Mouse (Mus musculus): ENCODE results near the gene Armh4. TPM values are rescaled to one million over a fixed set of nuclear protein-coding genes. Genes with fewer than 3 reads are reported as not detected.
"Not testable (repeated sequence)": the region's sequence is repeated elsewhere in the genome, so short reads cannot be mapped to it uniquely, and the experiment has no call there.

The Armh4 gene
- polyA plus RNA-seq (2014; fragmentation: Nextera tagmentation; extraction: Ambion mirVana) = 6.7 and 7.1 TPM in 2 replicates

DNA sequence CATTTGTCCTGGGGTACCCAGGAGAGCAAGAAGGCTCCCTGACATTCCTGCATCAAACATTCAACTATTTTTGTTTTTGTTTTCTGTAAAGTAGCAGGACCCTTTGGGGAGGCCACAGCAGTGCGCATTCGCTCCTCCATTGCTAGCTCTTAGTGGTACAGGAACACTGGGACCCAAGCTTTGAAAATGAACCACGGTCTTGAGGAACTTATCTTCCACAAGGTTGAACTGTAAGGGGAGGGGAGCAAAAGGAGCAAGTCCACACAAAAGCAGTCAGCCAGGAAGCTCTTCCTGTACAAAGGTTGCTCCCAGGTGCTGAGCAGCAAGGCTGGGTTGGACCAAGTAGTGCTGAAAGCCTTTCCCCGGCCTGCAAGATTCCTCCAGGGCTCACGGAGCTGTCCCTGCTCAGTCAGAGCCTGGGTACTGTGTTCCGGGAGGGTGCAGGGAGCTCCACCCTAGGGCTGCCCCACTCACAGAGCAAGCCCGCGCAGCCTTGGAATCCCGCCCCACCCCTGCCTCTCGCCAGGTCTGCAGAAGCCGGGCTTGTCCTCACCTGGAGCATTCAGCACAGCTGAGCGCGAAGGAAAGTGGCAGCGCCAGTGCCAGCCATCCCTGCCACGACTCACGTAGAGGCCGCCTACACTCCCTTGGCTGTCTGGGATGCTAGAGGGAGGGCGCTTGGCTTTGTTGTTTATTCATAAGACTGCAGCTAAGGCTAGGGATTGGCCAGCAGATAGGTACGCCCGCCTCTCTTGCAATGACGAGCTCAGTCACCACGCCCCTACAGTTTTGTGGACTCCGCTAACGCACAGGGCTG is at the start of gene Armh4:
Armh4 (minus strand) TSS at position 669 of the 817 bp plus-strand sequence.
- Histone ChIP-seq H3K4me2 (peak within 1 kb of the TSS; percentile 73), H3K4me3 (ENCODE audit: low read depth, low read length) (peak within 1 kb of the TSS; percentile 54), H3K9me3 (ENCODE audit: control insufficient read depth, low read length) (no peaks in the 10 kb centered on the region), H3K4me1 (replicated peaks; ENCODE audit: control insufficient read depth, insufficient read depth, low read length) (no peaks in the 10 kb centered on the region), H3K36me3 (ENCODE audit: control insufficient read depth, insufficient read depth, low read length) (no peaks in the 10 kb centered on the region), H3K9ac (ENCODE audit: low read depth, low read length) (no peak within 1 kb of the TSS; the same call in 1 of the 2 replicates), H3K27me3 (replicated peaks; ENCODE audit: control insufficient read depth, insufficient read depth, low read length) (no peaks in the 10 kb centered on the region), H3K27ac (ENCODE audit: low read depth, low read length) (no peak within 1 kb of the TSS)
- 3% methylated on average over 24 of the region's 24 CpGs for WGBS
- DNase-seq (ENCODE audit: low spot score) = peak; percentile 63
- ATAC-seq (replicated peaks; ENCODE audit: low FRiP score) = peak; percentile 94

DNA sequence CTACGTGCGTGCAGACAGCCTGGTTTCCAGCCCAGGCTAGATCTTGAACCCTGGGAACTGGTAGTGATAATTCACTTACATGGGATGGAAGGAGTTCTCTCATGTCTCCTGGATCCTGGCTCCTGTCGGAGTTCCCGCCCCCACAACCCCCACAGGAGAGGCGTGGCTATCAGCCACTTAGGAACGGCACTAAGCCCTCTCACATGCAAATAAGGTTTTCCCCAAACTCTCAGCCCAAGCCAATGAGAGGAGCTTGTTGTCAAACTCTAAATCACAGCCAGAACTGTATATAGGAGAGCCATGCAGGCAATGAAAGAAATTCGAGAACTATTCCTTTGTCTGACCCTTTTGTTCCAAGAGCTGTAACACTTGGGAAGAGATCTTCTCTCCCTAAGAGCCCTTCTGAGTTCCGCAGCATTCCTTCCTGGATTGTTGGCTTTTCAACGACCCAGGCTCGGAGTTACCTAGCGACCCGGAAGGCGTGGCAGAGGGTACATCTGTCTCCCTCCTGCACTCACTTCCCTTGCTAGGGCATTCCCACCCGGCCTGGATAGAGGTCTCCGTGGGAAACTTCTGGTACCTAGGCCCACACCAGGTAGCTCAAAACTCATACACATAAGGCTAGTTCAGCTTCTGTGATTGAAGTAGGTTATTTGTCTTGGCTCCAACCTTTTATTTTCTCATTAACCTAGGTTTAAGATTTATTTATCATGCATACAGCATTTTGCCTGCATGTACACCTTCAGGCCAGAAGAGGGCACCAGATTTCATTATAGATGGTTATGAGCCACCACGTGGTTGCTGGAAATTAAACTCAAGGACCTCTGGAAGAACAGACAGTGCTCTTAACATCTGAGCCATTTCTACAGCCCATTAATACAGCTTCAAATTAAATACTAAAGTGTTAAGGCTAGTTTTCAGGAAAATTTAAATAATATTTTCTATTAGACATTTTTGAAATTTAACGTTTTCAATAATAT is 46.3 kb upstream of the Armh4 start:
- H3K36me3 ChIP-seq (ENCODE audit: control insufficient read depth, insufficient read depth, low read length) = no peaks in the 10 kb centered on the region
- WGBS = 14% methylated on average over 17 of the region's 17 CpGs
- H3K9me3 ChIP-seq (ENCODE audit: control insufficient read depth, low read length) = no peaks in the 10 kb centered on the region
- DNase-seq (ENCODE audit: low spot score) (peak; percentile 31), ATAC-seq (replicated peaks; ENCODE audit: low FRiP score) (no peak)
- no peak overlapping the region for H3K27ac ChIP-seq (ENCODE audit: low read depth, low read length)
- peak overlapping the region; percentile 34 for H3K4me2 ChIP-seq
- no peak overlapping the region for H3K9ac ChIP-seq (ENCODE audit: low read depth, low read length)
- H3K4me3 ChIP-seq (ENCODE audit: low read depth, low read length) = no peak overlapping the region
- no peaks in the 10 kb centered on the region for H3K27me3 ChIP-seq (replicated peaks; ENCODE audit: control insufficient read depth, insufficient read depth, low read length)
- H3K4me1 ChIP-seq (replicated peaks; ENCODE audit: control insufficient read depth, insufficient read depth, low read length) = no peaks in the 10 kb centered on the region

DNA sequence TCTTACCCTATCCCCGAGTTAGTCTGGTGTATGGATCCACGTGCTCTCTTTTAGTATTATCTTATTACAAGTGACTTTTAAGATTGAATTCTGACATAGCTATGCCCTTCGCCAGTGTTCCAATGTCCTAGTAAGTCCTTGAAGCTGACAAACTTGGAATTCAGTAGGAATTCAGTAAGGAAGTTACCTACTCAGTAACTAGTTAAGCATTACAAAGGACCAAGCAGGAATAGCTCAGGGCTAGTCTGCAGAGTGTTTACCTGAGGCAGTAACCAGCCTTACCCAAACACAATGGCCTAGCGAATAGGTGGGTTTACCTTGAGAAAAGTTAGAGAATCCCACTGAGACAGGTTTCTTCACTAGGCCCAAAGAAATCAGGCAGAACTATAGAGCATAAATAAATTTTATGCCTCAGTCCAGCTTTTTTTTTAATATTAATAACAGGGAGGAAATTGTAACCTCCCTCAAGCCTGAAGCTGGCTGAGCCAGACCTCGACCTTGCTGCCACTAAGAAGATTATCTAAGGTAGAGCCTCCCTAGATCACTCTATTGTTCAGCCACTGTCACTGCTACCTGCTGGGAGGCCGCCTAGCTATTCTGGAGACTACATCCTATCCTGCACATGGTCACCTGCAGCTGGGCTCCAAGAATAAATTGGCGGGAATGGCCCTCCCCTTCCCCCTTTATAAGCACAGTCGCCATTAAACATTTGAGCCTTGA is 36.7 kb upstream of the Armh4 start:
- not testable (repeated sequence) for DNase-seq (ENCODE audit: low spot score); H3K9ac ChIP-seq (ENCODE audit: low read depth, low read length); ATAC-seq (replicated peaks; ENCODE audit: low FRiP score); H3K27me3 ChIP-seq (replicated peaks; ENCODE audit: control insufficient read depth, insufficient read depth, low read length); H3K36me3 ChIP-seq (ENCODE audit: control insufficient read depth, insufficient read depth, low read length); H3K4me2 ChIP-seq; H3K27ac ChIP-seq (ENCODE audit: low read depth, low read length); H3K4me1 ChIP-seq (replicated peaks; ENCODE audit: control insufficient read depth, insufficient read depth, low read length); H3K9me3 ChIP-seq (ENCODE audit: control insufficient read depth, low read length); H3K4me3 ChIP-seq (ENCODE audit: low read depth, low read length)
- WGBS = 61% methylated on average over 8 of the region's 8 CpGs

DNA sequence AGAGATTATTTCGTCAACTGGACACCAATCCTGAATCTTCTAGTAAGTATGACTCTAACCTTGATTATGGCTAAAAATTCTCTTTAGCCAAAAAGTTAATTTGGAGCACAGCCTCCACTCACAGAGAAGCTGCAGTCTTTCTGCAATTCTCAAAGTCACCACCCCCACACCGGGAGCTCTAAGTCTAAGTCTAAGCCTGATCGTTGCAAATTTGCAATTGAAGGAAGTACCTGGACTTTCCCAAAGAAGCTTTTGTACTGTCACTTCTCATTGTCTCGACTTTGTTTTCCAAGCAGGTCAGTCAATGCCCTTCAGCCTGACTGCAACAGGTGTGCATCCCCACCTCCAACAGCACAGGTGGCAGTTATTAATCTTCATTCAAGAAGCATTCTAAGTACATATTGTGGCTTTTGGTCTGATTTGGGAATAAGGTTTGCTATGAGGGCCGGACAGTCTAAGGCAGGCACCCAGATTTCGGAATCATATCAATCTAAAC is 35.6 kb upstream of the Armh4 start:
- not testable (repeated sequence) for ATAC-seq (replicated peaks; ENCODE audit: low FRiP score); H3K4me3 ChIP-seq (ENCODE audit: low read depth, low read length); H3K4me2 ChIP-seq; H3K4me1 ChIP-seq (replicated peaks; ENCODE audit: control insufficient read depth, insufficient read depth, low read length); DNase-seq (ENCODE audit: low spot score); H3K9ac ChIP-seq (ENCODE audit: low read depth, low read length); H3K36me3 ChIP-seq (ENCODE audit: control insufficient read depth, insufficient read depth, low read length); H3K9me3 ChIP-seq (ENCODE audit: control insufficient read depth, low read length); H3K27ac ChIP-seq (ENCODE audit: low read depth, low read length); H3K27me3 ChIP-seq (replicated peaks; ENCODE audit: control insufficient read depth, insufficient read depth, low read length)
- 82% methylated on average over 6 of the region's 6 CpGs for WGBS

DNA sequence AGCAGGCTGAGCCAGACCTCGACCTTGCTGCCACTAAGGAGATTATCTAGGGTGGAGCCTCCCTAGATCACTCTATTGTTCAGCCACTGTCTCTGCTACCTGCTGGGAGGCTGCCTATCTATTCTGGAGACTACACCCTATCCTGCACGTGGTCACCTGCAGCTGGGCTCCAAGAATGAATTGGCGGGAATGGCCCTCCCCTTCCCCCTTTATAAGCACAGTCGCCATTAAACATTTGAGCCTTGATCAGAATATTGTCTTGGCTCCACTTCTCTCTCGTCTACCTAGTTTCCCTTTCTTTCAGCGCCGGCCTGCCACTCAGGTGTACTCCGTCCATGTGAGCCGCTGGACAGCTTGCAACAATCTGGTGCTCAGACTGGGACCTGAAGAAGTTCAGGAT is 29.8 kb upstream of the Armh4 start:
- H3K4me2 ChIP-seq; H3K27me3 ChIP-seq (replicated peaks; ENCODE audit: control insufficient read depth, insufficient read depth, low read length); DNase-seq (ENCODE audit: low spot score); H3K9me3 ChIP-seq (ENCODE audit: control insufficient read depth, low read length); H3K9ac ChIP-seq (ENCODE audit: low read depth, low read length); H3K4me3 ChIP-seq (ENCODE audit: low read depth, low read length); H3K4me1 ChIP-seq (replicated peaks; ENCODE audit: control insufficient read depth, insufficient read depth, low read length); ATAC-seq (replicated peaks; ENCODE audit: low FRiP score); H3K36me3 ChIP-seq (ENCODE audit: control insufficient read depth, insufficient read depth, low read length); H3K27ac ChIP-seq (ENCODE audit: low read depth, low read length): not testable (repeated sequence)
- 78% methylated on average over 9 of the region's 9 CpGs for WGBS

DNA sequence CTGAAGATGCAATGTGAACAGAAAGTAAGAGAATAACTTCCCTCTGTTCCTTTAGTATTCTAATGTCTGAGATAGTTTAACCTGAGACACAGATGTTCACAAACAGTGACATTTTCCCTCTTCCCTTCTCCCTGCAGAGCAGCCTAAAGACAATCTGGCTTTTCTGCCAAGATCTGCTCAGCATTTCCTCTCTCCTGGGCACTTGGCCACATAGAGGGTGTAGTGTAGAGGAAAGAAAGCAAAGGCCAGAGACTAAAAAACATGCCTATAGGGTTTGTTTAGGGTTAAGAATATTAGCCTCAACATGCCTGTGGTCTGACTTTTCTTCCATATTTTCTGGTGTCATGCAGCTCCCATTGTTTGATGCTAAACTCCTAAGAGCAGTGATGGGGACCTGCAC is 21.9 kb upstream of the Armh4 start:
- H3K27ac ChIP-seq (ENCODE audit: low read depth, low read length); ATAC-seq (replicated peaks; ENCODE audit: low FRiP score); H3K9me3 ChIP-seq (ENCODE audit: control insufficient read depth, low read length); DNase-seq (ENCODE audit: low spot score); H3K4me2 ChIP-seq; H3K4me1 ChIP-seq (replicated peaks; ENCODE audit: control insufficient read depth, insufficient read depth, low read length); H3K4me3 ChIP-seq (ENCODE audit: low read depth, low read length); H3K9ac ChIP-seq (ENCODE audit: low read depth, low read length); H3K36me3 ChIP-seq (ENCODE audit: control insufficient read depth, insufficient read depth, low read length); H3K27me3 ChIP-seq (replicated peaks; ENCODE audit: control insufficient read depth, insufficient read depth, low read length): not testable (repeated sequence)

DNA sequence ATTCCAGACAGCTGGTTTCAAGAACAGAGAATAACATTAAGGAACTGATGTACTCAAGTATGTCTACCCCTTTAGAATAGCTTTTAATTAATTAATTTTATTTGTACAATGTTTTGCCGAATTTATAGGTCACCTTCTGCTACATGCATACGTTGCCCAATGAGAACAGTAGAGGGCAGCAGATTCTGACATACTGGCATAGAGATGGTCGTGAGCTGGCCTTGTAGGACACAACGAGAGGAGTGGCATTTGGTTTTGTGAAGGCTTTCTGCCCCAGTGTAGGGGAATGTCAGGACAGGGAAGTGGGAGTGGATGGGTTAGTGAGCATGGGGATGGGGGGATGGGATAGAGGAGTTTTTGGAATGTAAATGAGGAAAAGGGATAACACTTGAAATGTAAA is 18.3 kb upstream of the Armh4 start:
- H3K27ac ChIP-seq (ENCODE audit: low read depth, low read length) = no peak overlapping the region
- 18% methylated on average over 4 of the region's 4 CpGs for WGBS
- H3K36me3 ChIP-seq (ENCODE audit: control insufficient read depth, insufficient read depth, low read length) = no peaks in the 10 kb centered on the region
- H3K4me2 ChIP-seq = no peak overlapping the region
- no peaks in the 10 kb centered on the region for H3K4me1 ChIP-seq (replicated peaks; ENCODE audit: control insufficient read depth, insufficient read depth, low read length)
- no peak overlapping the region for H3K9ac ChIP-seq (ENCODE audit: low read depth, low read length)
- no peak overlapping the region for H3K4me3 ChIP-seq (ENCODE audit: low read depth, low read length)
- H3K27me3 ChIP-seq (replicated peaks; ENCODE audit: control insufficient read depth, insufficient read depth, low read length) = no peaks in the 10 kb centered on the region
- H3K9me3 ChIP-seq (ENCODE audit: control insufficient read depth, low read length) = no peaks in the 10 kb centered on the region
- DNase-seq (ENCODE audit: low spot score) (no peak), ATAC-seq (replicated peaks; ENCODE audit: low FRiP score) (no peak)

DNA sequence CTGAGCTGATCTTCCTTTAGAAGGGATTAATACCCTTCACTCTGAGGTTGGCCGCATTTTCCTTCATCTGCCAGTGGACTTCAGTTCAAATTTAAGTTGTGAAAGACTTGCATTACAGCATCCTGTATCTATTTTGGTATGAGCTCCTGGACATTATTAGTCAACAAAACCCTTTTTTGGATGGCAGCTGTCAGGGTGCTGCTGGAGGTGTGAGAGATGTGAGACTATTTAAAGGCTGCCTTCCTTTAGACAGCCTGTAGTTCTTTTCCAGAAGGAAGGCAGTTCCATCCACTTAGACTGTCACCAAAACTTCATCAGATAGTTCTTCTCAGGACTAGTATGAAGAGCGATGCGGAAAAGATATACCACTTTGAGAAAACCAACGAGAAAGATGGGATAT is 10.8 kb upstream of the Armh4 start:
- Histone ChIP-seq H3K27me3 (replicated peaks; ENCODE audit: control insufficient read depth, insufficient read depth, low read length) (no peaks in the 10 kb centered on the region), H3K4me1 (replicated peaks; ENCODE audit: control insufficient read depth, insufficient read depth, low read length) (no peaks in the 10 kb centered on the region), H3K9me3 (ENCODE audit: control insufficient read depth, low read length) (no peaks in the 10 kb centered on the region), H3K27ac (ENCODE audit: low read depth, low read length) (no peak overlapping the region), H3K36me3 (ENCODE audit: control insufficient read depth, insufficient read depth, low read length) (no peaks in the 10 kb centered on the region), H3K4me3 (ENCODE audit: low read depth, low read length) (no peak overlapping the region), H3K9ac (ENCODE audit: low read depth, low read length) (no peak overlapping the region), H3K4me2 (no peak overlapping the region)
- ATAC-seq (replicated peaks; ENCODE audit: low FRiP score) (no peak), DNase-seq (ENCODE audit: low spot score) (no peak)
- WGBS = 72% methylated on average over 4 of the region's 4 CpGs
